Mouse (Mus musculus) testis, adult 2 months (tissue): ENCODE measurements around the gene Dlec1.

Source experiments
- CTCF ChIP-seq: fragments of 200-500 bp; IDR thresholded peaks from 2 replicates; pipeline ENCODE4 v1.5.1; 2012; ENCODE audit warnings: low read depth, mild to moderate bottlenecking, inconsistent platforms, low read length, moderate library complexity; ENCODE audit not compliant: control insufficient read depth, insufficient read depth, insufficient replicate concordance
- POLR2A ChIP-seq: fragments of 200-500 bp; IDR thresholded peaks from 2 replicates; pipeline ENCODE4 v1.6.1; 2012; ENCODE audit warnings: low read depth, mild to moderate bottlenecking, inconsistent platforms, low read length, moderate library complexity; ENCODE audit not compliant: control insufficient read depth

DNA sequence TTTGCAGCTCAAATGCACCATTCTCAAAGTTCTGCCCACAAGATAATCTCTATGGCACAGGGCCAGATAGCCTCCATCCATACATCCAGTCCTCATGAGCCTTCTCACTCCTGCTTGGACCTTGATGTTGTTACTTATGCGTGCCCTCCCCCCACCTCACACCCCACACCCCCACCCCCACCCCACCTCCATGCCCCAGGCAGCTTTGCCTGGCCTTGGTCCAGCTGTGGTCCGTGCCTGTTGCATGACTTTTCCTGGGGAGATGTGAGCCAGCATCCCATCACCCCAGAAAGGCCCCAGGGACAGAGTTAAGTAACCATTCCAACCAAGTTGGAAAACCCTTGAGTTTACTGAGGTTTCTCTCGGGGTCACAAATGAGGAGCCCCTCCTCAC lies 17.9 kb downstream of the Dlec1 start:
- TF ChIP-seq POLR2A (no peak), CTCF (no peak)
